Mouse (Mus musculus) heart, postnatal 36 days (tissue): Measurements from ENCODE around the gene Dtx3l. TPM values are rescaled to one million over a fixed set of nuclear protein-coding genes. Genes with fewer than 3 reads are reported as not detected.

Source experiments
- DNase-seq, 2 experiments: peaks; one replicate each; pipeline ENCODE4 v3.0.0; 2021 to 2022
- intact Hi-C: fragments of 180-260 bp; cut with DNase I; formaldehyde crosslinking; loops from one replicate; pipeline ENCODE4 v1.15.1; 2025
- total RNA-seq, 2 experiments: library from RNA; stranded (reverse); gene quantifications; 2 replicates each; pipeline ENCODE4 v1.2.3; 2021

The Dtx3l gene
- total RNA-seq, 2 experiments from 2014 or later, result 9.8 to 12.6 TPM

GRCm38 (mm10) chr16:35933181-35933580 is 5.8 kb downstream of the Dtx3l start:
- no peak for DNase-seq
- intact Hi-C loops, result no loop called here

GRCm38 (mm10) chr16:35932179-35933055 is 6.5 kb downstream of the Dtx3l start:
- intact Hi-C loops, result no loop called here
- DNase-seq, result no peak

- DNase-seq, result no peak
- intact Hi-C loops, result no loop called here
These were observed 14.6 kb downstream of the Dtx3l start for GRCm38 (mm10) chr16:35924341-35924740.

- intact Hi-C loops, result no loop called here
- no peak for DNase-seq
These were observed 15.3 kb downstream of the Dtx3l start for GRCm38 (mm10) chr16:35923546-35924198.

- intact Hi-C loops, result no loop called here
- DNase-seq, result no peak
These were observed 16.6 kb downstream of the Dtx3l start for GRCm38 (mm10) chr16:35922301-35922895.

- DNase-seq, result no peak
- intact Hi-C loops, result no loop called here
These were observed 17.2 kb downstream of the Dtx3l start for GRCm38 (mm10) chr16:35921676-35922235.

GRCm38 (mm10) chr16:35918721-35919543 is 20.0 kb downstream of the Dtx3l start:
- DNase-seq, result no peak
- intact Hi-C loops, result no loop called here

GRCm38 (mm10) chr16:35914301-35914700 is 24.6 kb downstream of the Dtx3l start:
- intact Hi-C loops, result no loop called here

GRCm38 (mm10) chr16:35913526-35913925 is 25.4 kb downstream of the Dtx3l start:
- intact Hi-C loops, result no loop called here
- peak in 1 of 2 experiments; percentile 24 for DNase-seq

More at GRCm38 (mm10) chr16:35914301-35914700, 24.6 kb downstream of the Dtx3l start:
- no peak for DNase-seq

GRCm38 (mm10) chr16:35911449-35911848 is 27.5 kb downstream of the Dtx3l start:
- intact Hi-C loops, result no loop called here
- DNase-seq, result no peak

GRCm38 (mm10) chr16:35907432-35908201 is 31.3 kb downstream of the Dtx3l start:
- DNase-seq, result peak; percentile 14 to 23
- intact Hi-C loops, result no loop called here

GRCm38 (mm10) chr16:35906887-35907286 is 32.1 kb downstream of the Dtx3l start:
- intact Hi-C loops, result no loop called here
- DNase-seq, result no peak

GRCm38 (mm10) chr16:35905819-35906485 is 33.0 kb downstream of the Dtx3l start:
- intact Hi-C loops, result no loop called here
- DNase-seq, result no peak

GRCm38 (mm10) chr16:35905355-35905754 is 33.6 kb downstream of the Dtx3l start:
- intact Hi-C loops, result no loop called here
- DNase-seq, result no peak

- intact Hi-C loops, result no loop called here
- DNase-seq, result no peak
These were observed 34.7 kb downstream of the Dtx3l start for GRCm38 (mm10) chr16:35904121-35904736.

GRCm38 (mm10) chr16:35903014-35903640 is 35.8 kb downstream of the Dtx3l start:
- intact Hi-C loops, result no loop called here
- no peak for DNase-seq

- no peak for DNase-seq
- intact Hi-C loops, result no loop called here
These were observed 38.4 kb downstream of the Dtx3l start for GRCm38 (mm10) chr16:35900541-35900940.

- no peak for DNase-seq
- intact Hi-C loops, result no loop called here
These were observed 44.0 kb downstream of the Dtx3l start for GRCm38 (mm10) chr16:35894997-35895396.
